Mouse (Mus musculus): ENCODE data around the gene Ptgs2.

Gene Ptgs2

DNA sequence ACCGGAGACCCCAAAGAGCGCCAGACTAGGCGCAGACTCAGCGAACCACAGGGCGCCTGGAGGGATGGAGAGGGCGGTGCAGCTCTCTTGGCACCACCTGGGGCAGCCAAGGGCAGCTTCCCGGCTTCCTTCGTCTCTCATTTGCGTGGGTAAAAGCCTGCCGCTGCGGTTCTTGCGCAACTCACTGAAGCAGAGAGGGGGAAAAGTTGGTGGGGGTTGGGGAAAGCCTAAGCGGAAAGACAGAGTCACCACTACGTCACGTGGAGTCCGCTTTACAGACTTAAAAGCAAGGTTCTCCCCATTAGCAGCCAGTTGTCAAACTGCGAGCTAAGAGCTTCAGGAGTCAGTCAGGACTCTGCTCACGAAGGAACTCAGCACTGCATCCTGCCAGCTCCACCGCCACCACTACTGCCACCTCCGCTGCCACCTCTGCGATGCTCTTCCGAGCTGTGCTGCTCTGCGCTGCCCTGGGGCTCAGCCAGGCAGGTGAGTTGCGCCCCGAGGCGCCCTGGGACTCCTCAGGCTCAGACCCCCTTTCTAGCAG, at the start of gene Ptgs2:
TSS of gene Ptgs2 (plus strand) at position 242 of the 544 bp plus-strand sequence.
- in situ Hi-C loops (cut with MboI, MseI) = no loop called here

DNA sequence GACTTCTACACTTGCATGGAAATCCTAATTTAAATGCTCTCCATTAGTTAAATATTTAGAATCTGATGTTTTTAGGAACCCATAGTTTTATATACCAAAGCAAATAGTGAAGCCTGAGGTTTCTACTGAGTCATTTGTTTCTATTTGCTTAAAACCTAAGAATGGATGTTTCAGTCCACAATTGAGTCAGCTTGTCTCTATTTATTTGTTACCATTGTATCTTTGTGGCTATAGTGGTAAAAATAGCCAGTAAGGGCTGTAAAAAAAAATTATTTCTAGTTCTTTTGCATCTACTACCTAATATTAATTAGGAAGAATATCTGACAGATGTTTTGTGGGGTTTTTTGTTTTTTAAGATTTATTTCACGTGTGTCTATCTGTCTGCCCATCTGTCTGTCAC, 49.6 kb upstream of the Ptgs2 start:
- in situ Hi-C loops (cut with MboI, MseI) = no loop called here

GRCm38 (mm10) chr1:150065684-150066083, 34.1 kb upstream of the Ptgs2 start:
- in situ Hi-C loops (cut with MboI, MseI) = no loop called here

- in situ Hi-C loops (cut with MboI, MseI) = no loop called here
These were observed 27.0 kb upstream of the Ptgs2 start for GRCm38 (mm10) chr1:150072880-150073279.

GRCm38 (mm10) chr1:150074609-150075008, 25.2 kb upstream of the Ptgs2 start:
- in situ Hi-C loops (cut with MboI, MseI) = no loop called here

- in situ Hi-C loops (cut with MboI, MseI) = no loop called here
These were observed 10.7 kb upstream of the Ptgs2 start for GRCm38 (mm10) chr1:150089040-150089692.

- in situ Hi-C loops (cut with MboI, MseI) = no loop called here
These were observed 9.6 kb upstream of the Ptgs2 start for GRCm38 (mm10) chr1:150090229-150090628.

GRCm38 (mm10) chr1:150097036-150097435, 2.8 kb upstream of the Ptgs2 start:
- in situ Hi-C loops (cut with MboI, MseI) = no loop called here

- in situ Hi-C loops (cut with MboI, MseI) = no loop called here
These were observed 2.1 kb upstream of the Ptgs2 start for GRCm38 (mm10) chr1:150097721-150098120.

GRCm38 (mm10) chr1:150099374-150099773, 457 bp upstream of the Ptgs2 start:
- in situ Hi-C loops (cut with MboI, MseI) = no loop called here

- in situ Hi-C loops (cut with MboI, MseI) = no loop called here
These were observed 4.4 kb downstream of the Ptgs2 start for GRCm38 (mm10) chr1:150104228-150104720.

DNA sequence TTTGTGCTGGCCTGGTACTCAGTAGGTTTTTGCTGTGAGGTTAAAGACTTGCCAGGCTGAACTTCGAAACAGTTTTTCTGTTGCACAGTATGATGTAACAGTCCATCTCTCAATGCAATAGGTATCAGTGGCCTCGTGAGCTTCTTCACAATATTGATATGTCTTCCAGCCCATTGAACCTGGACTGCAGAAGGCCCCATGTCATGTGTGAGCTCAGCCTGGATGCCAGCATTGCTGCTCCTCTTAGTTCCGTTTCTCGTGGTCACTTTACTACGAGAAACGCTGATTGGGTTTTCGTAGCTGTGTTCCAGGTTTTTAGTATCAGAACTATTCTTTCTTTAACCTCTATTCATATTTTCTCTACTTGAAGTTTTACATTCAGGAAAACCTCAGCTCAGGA, 6.9 kb downstream of the Ptgs2 start:
- in situ Hi-C loops (cut with MboI, MseI) = no loop called here

GRCm38 (mm10) chr1:150109591-150109990, 9.8 kb downstream of the Ptgs2 start:
- in situ Hi-C loops (cut with MboI, MseI) = no loop called here

DNA sequence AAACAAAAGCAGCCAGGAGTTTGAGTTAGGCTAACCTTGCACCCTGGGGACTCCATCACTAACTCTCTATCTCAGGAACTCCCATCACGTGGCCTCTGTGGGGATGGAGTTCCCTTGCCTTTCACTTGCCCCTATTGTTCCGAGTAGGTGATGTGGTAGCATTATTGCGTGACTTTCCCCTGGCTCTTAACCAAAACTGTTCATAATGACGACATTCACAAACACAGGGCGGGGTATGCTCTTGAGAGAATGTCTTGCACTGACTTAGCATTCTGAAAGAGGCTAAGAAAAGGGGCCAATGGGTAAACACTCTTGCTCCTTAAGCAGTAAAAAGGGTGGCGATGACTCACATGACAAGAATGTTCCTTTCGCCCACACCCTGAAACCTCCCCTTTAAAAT, 15.5 kb downstream of the Ptgs2 start:
- in situ Hi-C loops (cut with MboI, MseI) = loop anchor here (10.0 kb wide), 1 partner anchor 1721 kb away; no protein-coding TSS in a partner anchor

DNA sequence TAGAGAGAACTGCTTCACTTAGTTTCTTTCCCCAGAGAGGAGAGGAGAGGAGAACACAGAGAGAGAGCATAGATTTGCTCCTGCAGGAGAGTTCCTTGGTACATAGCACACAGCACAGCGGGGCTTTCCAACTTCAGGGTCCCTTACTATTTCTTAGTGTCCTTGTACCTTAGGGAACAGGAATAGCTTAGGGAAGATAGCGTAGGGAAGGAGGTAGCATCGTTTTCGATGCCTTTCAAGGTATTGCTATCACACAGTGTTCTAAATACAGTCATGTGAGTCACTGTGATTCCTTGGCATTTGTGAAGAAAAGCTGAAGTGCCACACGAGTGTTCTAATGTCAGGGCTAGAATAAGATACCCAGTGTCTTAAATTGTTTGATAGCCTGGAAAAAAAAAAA, 18.5 kb downstream of the Ptgs2 start:
- in situ Hi-C loops (cut with MboI, MseI) = loop anchor here (10.0 kb wide), 1 partner anchor 1724 kb away; no protein-coding TSS in a partner anchor

DNA sequence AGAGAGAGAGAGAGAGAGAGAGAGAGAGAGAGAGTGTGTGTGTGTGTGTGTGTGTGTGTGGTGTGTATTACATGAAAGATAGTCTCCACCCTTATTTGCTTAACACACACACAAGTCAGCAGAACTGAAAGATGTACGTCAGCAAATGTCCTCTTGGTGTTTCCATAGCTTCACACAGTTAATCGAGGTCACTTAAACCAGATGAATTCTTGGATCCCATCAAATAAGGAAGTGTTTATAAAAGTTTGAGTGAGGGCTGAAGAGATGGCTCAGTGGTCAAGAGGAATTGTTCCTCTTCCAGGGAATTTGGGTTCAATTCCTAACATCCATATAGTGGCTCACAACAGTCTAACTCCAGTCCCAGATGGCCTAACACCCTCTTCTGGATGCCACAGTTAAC, 25.7 kb downstream of the Ptgs2 start:
- in situ Hi-C loops (cut with MboI, MseI) = no loop called here

DNA sequence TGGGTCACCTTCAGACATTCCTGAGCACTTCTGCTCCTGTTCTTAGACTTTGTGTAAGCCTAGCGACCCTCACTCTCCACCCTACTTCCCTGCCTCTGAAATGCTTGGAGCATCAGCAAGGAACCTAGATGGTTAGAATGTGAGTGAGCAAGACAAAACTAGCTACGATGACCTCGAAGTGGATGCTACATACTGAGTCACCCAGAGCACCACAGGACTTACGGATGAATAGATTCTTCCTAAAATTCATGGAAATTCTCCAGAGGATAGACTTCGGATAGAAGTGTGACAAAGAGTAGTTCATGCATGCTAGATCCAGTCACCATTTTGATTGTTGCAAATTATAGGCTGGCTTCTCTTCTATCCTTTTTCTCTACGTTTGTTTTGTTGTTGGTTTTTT, 30.2 kb downstream of the Ptgs2 start:
- in situ Hi-C loops (cut with MboI, MseI) = no loop called here

GRCm38 (mm10) chr1:150130586-150131275, 30.9 kb downstream of the Ptgs2 start:
- in situ Hi-C loops (cut with MboI, MseI) = no loop called here

GRCm38 (mm10) chr1:150135350-150135749, 35.5 kb downstream of the Ptgs2 start:
- in situ Hi-C loops (cut with MboI, MseI) = no loop called here

GRCm38 (mm10) chr1:150139730-150140129, 39.9 kb downstream of the Ptgs2 start:
- in situ Hi-C loops (cut with MboI, MseI) = no loop called here

DNA sequence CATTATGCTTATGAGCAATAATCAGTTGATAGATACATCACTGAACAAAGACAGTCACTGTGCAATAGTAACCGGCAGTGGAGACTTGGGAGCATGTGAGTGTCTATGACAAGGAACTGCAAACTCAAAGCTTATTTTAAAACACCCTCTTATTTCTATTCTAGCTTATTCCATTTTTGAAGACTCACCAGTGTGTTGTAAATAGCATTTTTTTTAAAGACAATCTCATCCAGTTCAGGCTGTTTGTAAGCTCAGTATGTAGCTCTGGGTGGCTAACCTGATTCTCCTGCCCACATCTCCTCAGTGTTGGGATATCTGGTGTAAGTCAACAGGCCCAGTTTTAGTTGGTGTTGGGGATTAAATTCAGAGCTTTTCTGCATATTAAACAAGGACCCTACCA, 42.1 kb downstream of the Ptgs2 start:
- in situ Hi-C loops (cut with MboI, MseI) = no loop called here

DNA sequence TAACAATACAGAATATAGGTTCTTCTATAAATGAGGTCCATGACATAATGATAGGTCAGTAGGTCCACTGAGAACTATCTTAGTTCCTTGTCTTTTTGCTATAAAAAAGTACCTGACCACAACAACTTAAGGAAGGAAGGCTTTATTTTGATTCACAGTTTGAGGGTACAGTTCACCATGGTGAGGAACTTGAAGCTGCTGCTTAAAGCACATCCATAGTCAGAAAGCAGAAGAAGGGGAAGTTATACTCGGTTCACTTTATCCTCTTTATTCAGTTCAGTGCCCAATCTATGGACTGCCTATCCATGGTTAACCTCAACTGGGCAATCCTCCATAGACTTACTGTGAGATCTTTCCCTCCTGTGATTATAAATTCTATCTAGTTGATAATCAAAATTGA, 43.7 kb downstream of the Ptgs2 start:
- in situ Hi-C loops (cut with MboI, MseI) = no loop called here

DNA sequence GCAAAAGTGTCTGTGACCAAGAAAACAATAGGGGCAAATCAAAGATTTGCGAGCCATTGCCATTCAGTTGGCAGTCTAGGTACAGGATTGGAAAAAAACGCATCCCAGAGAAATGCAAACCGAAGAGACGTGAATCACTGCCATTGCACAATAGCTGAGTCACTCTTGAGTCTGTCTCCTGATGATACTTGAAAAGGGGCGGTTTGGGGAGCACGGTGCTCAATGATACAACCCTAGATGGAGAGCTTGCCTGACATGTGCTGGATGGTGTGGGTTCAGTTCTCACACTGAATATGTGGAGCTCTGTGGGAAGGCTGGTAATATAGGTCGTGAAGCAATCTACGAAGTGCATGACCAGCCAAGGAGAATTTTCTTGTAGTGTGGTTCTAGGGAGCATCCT, 45.2 kb downstream of the Ptgs2 start:
- in situ Hi-C loops (cut with MboI, MseI) = no loop called here

Data from T-helper 2 cell (primary cell).